In genomic region chr11:56901201-56901600, GRCm38 (mm10) we compare ENCODE assay signal across 27 mouse cellular contexts.
"Had no signal": no experiment of that assay in that cellular context is flagged by ENCODE, and none has a peak within 500 bp of the region (broad histone marks: within the 10 kb centered on the region; RNA-seq: fewer than 3 reads in every experiment).

No protein-coding gene starts in this region.

- H3K4me1 ChIP-seq: heart, embryonic 13.5 days; heart, embryonic 15.5 days; intestine, embryonic 15.5 days; limb, embryonic 10.5 days; limb, embryonic 12.5 days; liver, embryonic 13.5 days had no signal

- H3K27me3 ChIP-seq: heart, embryonic 13.5 days; heart, embryonic 15.5 days; hindbrain, embryonic 12.5 days; intestine, embryonic 15.5 days; limb, embryonic 12.5 days; liver, embryonic 13.5 days had no signal

- ATAC-seq: hindbrain, embryonic 16.5 days; inflammation-experienced regulatory T-cells, adult 6 months; intestine, embryonic 15.5 days; intestine, postnatal 0 days had no signal

- H3K27ac ChIP-seq: heart, adult 2 months; heart, embryonic 13.5 days; heart, embryonic 15.5 days; hindbrain, embryonic 10.5 days; hindbrain, embryonic 12.5 days; hindbrain, embryonic 14.5 days; intestine, embryonic 15.5 days; layer of hippocampus, adult 2 months; left cerebral cortex, adult 2 months; limb, embryonic 10.5 days; limb, embryonic 12.5 days; liver, embryonic 13.5 days had no signal

- H3K9ac ChIP-seq: heart, embryonic 13.5 days; heart, embryonic 15.5 days; hindbrain, embryonic 12.5 days; hindbrain, embryonic 14.5 days; intestine, embryonic 15.5 days; limb, embryonic 12.5 days; liver, embryonic 13.5 days had no signal

- H3K9me3 ChIP-seq: heart, embryonic 13.5 days; heart, embryonic 15.5 days; hindbrain, embryonic 10.5 days; hindbrain, embryonic 12.5 days; intestine, embryonic 15.5 days; limb, embryonic 10.5 days; limb, embryonic 12.5 days; liver, embryonic 13.5 days had no signal

- H3K4me3 ChIP-seq: heart, adult 2 months; heart, embryonic 13.5 days; heart, embryonic 15.5 days; hindbrain, embryonic 10.5 days; hindbrain, embryonic 12.5 days; intestine, embryonic 15.5 days; layer of hippocampus, adult 2 months; left cerebral cortex, adult 2 months; limb, embryonic 10.5 days; limb, embryonic 12.5 days; liver, embryonic 13.5 days had no signal

- H3K4me2 ChIP-seq: heart, embryonic 11.5 days; heart, embryonic 13.5 days; heart, embryonic 15.5 days; hindbrain, embryonic 12.5 days; hindbrain, embryonic 14.5 days; intestine, embryonic 15.5 days; limb, embryonic 12.5 days; liver, embryonic 11.5 days; liver, embryonic 13.5 days had no signal

- DNase-seq: gastrocnemius, postnatal 10 days; gastrocnemius, postnatal 25 days; heart, adult 2 months; heart, postnatal 14 days; heart, postnatal 4 days; kidney, adult 18-20 months; kidney, adult 8-10 months; kidney, postnatal 10 days; kidney, postnatal 25 days; kidney, postnatal 4 days; liver; liver, embryonic 13.5 days had no signal

- H3K36me3 ChIP-seq: heart, embryonic 13.5 days; heart, embryonic 15.5 days; hindbrain, embryonic 10.5 days; hindbrain, embryonic 12.5 days; intestine, embryonic 15.5 days; limb, embryonic 10.5 days; limb, embryonic 12.5 days; liver, embryonic 13.5 days had no signal
